Mouse (Mus musculus) erythroblast, embryonic 14.5 days (primary cell): ENCODE data around the gene Plekha6.

Experiments
- GATA1 ChIP-seq: IDR thresholded peaks from 2 replicates; pipeline ENCODE4 v1.6.1; 2012; ENCODE audit warnings: low read length, inconsistent platforms, mixed read lengths
- TAL1 ChIP-seq: IDR thresholded peaks from 3 replicates; pipeline ENCODE4 v1.6.1; 2012; ENCODE audit warnings: low read length, inconsistent platforms, mixed read lengths

- TF ChIP-seq TAL1 (no peak), GATA1 (no peak)
Observed at GRCm38 (mm10) chr1:133168318-133169060, 4.5 kb downstream of the Plekha6 start.
